Mouse (Mus musculus): Measurements from ENCODE around the gene Gm10377. TPM values are rescaled to one million over a fixed set of nuclear protein-coding genes. Genes with fewer than 3 reads are reported as not detected.
"Not testable (repeated sequence)": the region's sequence is repeated elsewhere in the genome, so short reads cannot be mapped to it uniquely, and the experiment has no call there.

Gm10377 gene
- not detected in 2 replicates for polyA plus RNA-seq (2015; fragmentation: Nextera tagmentation; extraction: Ambion mirVana)

- not testable (repeated sequence) for H3K4me2 ChIP-seq (replicated peaks; ENCODE audit: low read depth); H3K4me3 ChIP-seq (ENCODE audit: low read depth, low read length); ATAC-seq (ENCODE audit: low FRiP score, low TSS enrichment); H3K27ac ChIP-seq (replicated peaks); H3K9ac ChIP-seq (ENCODE audit: low read length); H3K9me3 ChIP-seq (ENCODE audit: control insufficient read depth, low read length); H3K4me1 ChIP-seq (replicated peaks; ENCODE audit: control insufficient read depth, insufficient read depth); DNase-seq (ENCODE audit: low spot score); H3K36me3 ChIP-seq (ENCODE audit: control insufficient read depth, insufficient read depth, low read length); H3K27me3 ChIP-seq (ENCODE audit: control insufficient read depth, insufficient read depth, low read length)
Observed at GRCm38 (mm10) chr14:42797887-42798286, at the start of gene Gm10377. TSS of gene Gm10377 (minus strand) at chr14:42797987.

- H3K27me3 ChIP-seq (ENCODE audit: control insufficient read depth, insufficient read depth, low read length); H3K4me3 ChIP-seq (ENCODE audit: low read depth, low read length); H3K27ac ChIP-seq (replicated peaks); H3K4me1 ChIP-seq (replicated peaks; ENCODE audit: control insufficient read depth, insufficient read depth); H3K9ac ChIP-seq (ENCODE audit: low read length); H3K4me2 ChIP-seq (replicated peaks; ENCODE audit: low read depth); ATAC-seq (ENCODE audit: low FRiP score, low TSS enrichment); DNase-seq (ENCODE audit: low spot score); H3K36me3 ChIP-seq (ENCODE audit: control insufficient read depth, insufficient read depth, low read length); H3K9me3 ChIP-seq (ENCODE audit: control insufficient read depth, low read length): not testable (repeated sequence)
- no CpG with 5 or more reads among the region's 1 CpGs for WGBS
Observed at GRCm38 (mm10) chr14:42768721-42769120, 29.1 kb downstream of the Gm10377 start, which contains the start of gene Gm3015. TSS of gene Gm3015 (minus strand) at chr14:42768821.

Other genes starting within 250 kb of the Gm10377 start
- not detected in 2 replicates for gene Gm17124, start 198.1 kb downstream of the Gm10377 start, polyA plus RNA-seq (2015; fragmentation: Nextera tagmentation; extraction: Ambion mirVana)
- not detected in 2 replicates for gene Gm3633, start 156.1 kb downstream of the Gm10377 start, polyA plus RNA-seq (2015; fragmentation: Nextera tagmentation; extraction: Ambion mirVana)
- not detected in 2 replicates for gene Gm10378, start 142.0 kb downstream of the Gm10377 start, polyA plus RNA-seq (2015; fragmentation: Nextera tagmentation; extraction: Ambion mirVana)
- not detected in 2 replicates for gene Gm3015, start 29.2 kb downstream of the Gm10377 start, polyA plus RNA-seq (2015; fragmentation: Nextera tagmentation; extraction: Ambion mirVana)
- gene Gm21977, start 55.5 kb upstream of the Gm10377 start, polyA plus RNA-seq (2015; fragmentation: Nextera tagmentation; extraction: Ambion mirVana), result not detected in 2 replicates
- gene Gm8082, start 195.6 kb upstream of the Gm10377 start, polyA plus RNA-seq (2015; fragmentation: Nextera tagmentation; extraction: Ambion mirVana), result not detected in 2 replicates
- not detected in 2 replicates for gene Gm10376, start 217.6 kb upstream of the Gm10377 start, polyA plus RNA-seq (2015; fragmentation: Nextera tagmentation; extraction: Ambion mirVana)